Mouse (Mus musculus) kidney, embryonic 16.5 days (tissue): ENCODE data around the gene Mrpl51. TPM values are rescaled to one million over a fixed set of nuclear protein-coding genes. Genes with fewer than 3 reads are reported as not detected.

ENCODE experiments used
- ATAC-seq: fragments of 200-750 bp; cut with Nextera tagmentation; 2 replicates; pipeline ENCODE4 v1.8.0; 2017; ENCODE audit warnings: moderate TSS enrichment; ENCODE audit not compliant: low FRiP score, low TSS enrichment
- H3K27ac ChIP-seq: fragments of 300-500 bp; sonication (generic); 2 replicates; pipeline ENCODE4 v1.5.1; 2014; ENCODE audit warnings: low read length
- H3K27me3 ChIP-seq: fragments of 300-500 bp; sonication (generic); 2 replicates; pipeline ENCODE4 v1.6.1; 2014; ENCODE audit warnings: low read length, control low read depth, mixed read lengths; ENCODE audit not compliant: insufficient read depth
- H3K36me3 ChIP-seq: fragments of 300-500 bp; sonication (generic); 2 replicates; pipeline ENCODE4 v1.6.1; 2014; ENCODE audit warnings: low read length, control low read depth, mixed read lengths; ENCODE audit not compliant: insufficient read depth
- H3K4me1 ChIP-seq: fragments of 300-500 bp; sonication (generic); 2 replicates; pipeline ENCODE4 v1.6.1; 2014; ENCODE audit warnings: low read length, control low read depth, mixed read lengths; ENCODE audit not compliant: insufficient read depth
- H3K4me2 ChIP-seq: fragments of 300-500 bp; sonication (generic); replicated peaks from 2 replicates; pipeline ENCODE4 v1.6.1; 2014; ENCODE audit warnings: low read depth, low read length
- H3K4me3 ChIP-seq: fragments of 300-500 bp; sonication (generic); 2 replicates; pipeline ENCODE4 v1.5.1; 2014; ENCODE audit warnings: mild to moderate bottlenecking, low read length
- H3K9ac ChIP-seq: fragments of 300-500 bp; sonication (generic); replicated peaks from 2 replicates; pipeline ENCODE4 v1.6.1; 2014; ENCODE audit warnings: low read length
- H3K9me3 ChIP-seq: fragments of 300-500 bp; sonication (generic); 2 replicates; pipeline ENCODE4 v1.6.1; 2016; ENCODE audit warnings: low read length, control low read depth
- WGBS: fragments of 180-500 bp; shearing (Covaris S2); extraction: QIAGEN DNeasy Blood & Tissue Kit; methylation state at CpG from one replicate; pipeline ENCODE4 v1.1.7; 2014; 5-methylcytosine and 5-hydroxymethylcytosine counted together
- polyA plus RNA-seq: library from polyadenylated mRNA; unstranded; fragments of >200 nt; fragmentation: Nextera tagmentation; extraction: Ambion mirVana; gene quantifications from 2 replicates; pipeline ENCODE4 v1.2.1, GENCODE M21; 2015

Gene Mrpl51
- polyA plus RNA-seq: 213 and 228 TPM in 2 replicates

DNA sequence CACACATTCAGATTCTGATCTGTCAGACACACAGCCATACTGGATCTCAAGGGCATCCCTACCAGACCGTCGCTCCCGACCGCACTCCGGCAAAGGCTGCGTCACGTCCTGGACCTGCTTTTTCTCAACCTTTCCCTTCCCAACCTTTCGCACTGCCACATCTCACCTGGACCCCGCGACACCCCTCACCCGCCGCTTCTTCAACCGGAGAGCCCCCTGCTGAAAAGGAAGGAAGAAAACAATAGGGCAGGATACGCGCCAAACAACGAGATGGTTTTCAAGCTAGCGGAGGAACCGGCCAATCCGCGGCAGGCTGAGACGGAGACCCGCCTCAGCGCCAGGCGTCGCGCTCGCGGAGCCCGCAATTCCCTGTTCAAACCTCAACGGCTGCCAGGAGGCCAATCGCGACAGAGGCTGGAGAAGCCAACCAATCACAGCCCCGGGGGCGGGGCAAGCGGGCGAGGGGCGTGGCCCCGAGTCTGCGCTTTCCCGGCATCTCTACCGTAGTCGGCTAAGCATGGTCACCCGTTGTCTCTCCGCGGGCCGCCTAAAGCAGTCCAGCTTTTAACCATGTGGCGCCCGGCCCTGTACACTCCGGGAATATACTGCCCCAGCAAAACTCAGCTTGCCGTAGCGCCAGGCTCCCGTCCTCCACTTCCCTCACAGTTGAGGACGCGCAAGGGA lies at the start of gene Mrpl51, which contains the start of gene Ncapd2:
Mrpl51 (plus strand) TSS at position 470 of the 684 bp plus-strand sequence.
Ncapd2 (minus strand) TSS at position 370 of the 684 bp plus-strand sequence.
- Histone ChIP-seq H3K27ac (peak within 1 kb of the TSS; percentile 100), H3K27me3 (no peaks in the 10 kb centered on the region), H3K9me3 (no peaks in the 10 kb centered on the region), H3K9ac (peak within 1 kb of the TSS; percentile 92), H3K4me2 (peak within 1 kb of the TSS; percentile 87), H3K4me3 (peak within 1 kb of the TSS; percentile 77), H3K36me3 (peaks cover 44% of the 10 kb centered on the region), H3K4me1 (peaks cover 14% of the 10 kb centered on the region; the same call in 1 of the 2 replicates)
- ATAC-seq: peak; percentile 98
- under 1% methylated on average over 54 of the region's 54 CpGs for WGBS

DNA sequence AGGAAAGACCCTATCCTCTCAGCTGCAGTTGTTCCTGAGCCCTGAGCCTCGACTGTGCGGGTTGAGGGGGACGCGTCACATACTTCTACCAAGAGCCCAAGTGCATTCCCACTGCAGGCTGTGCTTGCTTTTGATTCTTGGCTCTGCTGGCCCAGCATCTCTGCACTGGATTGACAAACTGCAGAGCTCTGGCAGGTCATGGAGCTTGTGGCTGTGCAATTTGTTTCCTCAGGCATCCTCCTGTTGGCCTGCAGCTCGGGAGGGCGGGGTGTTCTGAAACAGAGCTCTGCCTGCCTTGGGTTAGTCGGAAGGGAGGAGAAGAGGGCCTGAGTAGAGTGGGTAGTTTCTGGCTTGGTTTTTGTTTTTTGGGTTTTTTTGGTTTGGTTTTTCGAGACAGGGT lies 49.2 kb upstream of the Mrpl51 start:
- H3K4me1 ChIP-seq: peaks cover 31% of the 10 kb centered on the region
- 96% methylated on average over 8 of the region's 8 CpGs for WGBS

DNA sequence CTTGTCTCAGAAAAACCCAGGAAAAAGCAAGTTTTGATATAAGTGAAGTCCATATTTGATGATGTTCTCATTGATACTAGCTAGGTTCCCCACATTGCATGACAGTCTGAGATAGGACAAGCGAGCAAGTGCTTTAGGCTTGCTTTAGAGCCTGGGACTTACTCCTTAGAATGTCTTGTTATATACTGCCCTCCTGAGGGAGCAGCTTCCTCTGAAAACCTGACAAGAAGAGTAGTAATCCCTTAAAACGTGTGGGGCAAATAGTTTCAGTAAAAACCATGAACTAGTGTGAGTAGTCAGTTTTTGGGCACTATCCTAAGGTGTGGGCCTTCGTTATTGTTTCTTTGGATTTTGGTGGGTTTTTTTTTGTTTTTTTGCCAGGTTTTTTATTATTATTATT lies 48.5 kb upstream of the Mrpl51 start:
- no peak for ATAC-seq
- no peaks in the 10 kb centered on the region for H3K9me3 ChIP-seq
- H3K27ac ChIP-seq: no peak overlapping the region
- H3K4me3 ChIP-seq: no peak overlapping the region
- 79% methylated on average over 3 of the region's 3 CpGs for WGBS
- H3K36me3 ChIP-seq: peaks cover 50% of the 10 kb centered on the region
- H3K27me3 ChIP-seq: no peaks in the 10 kb centered on the region
- no peak overlapping the region for H3K9ac ChIP-seq
- H3K4me1 ChIP-seq: peaks cover 37% of the 10 kb centered on the region
- H3K4me2 ChIP-seq: no peak overlapping the region

More for the DNA sequence above, 49.2 kb upstream of the Mrpl51 start:
- no peak overlapping the region for H3K4me3 ChIP-seq
- no peak overlapping the region for H3K9ac ChIP-seq
- H3K27me3 ChIP-seq: no peaks in the 10 kb centered on the region
- no peaks in the 10 kb centered on the region for H3K9me3 ChIP-seq
- no peak overlapping the region for H3K27ac ChIP-seq
- ATAC-seq: no peak
- peaks cover 55% of the 10 kb centered on the region for H3K36me3 ChIP-seq
- no peak overlapping the region for H3K4me2 ChIP-seq

DNA sequence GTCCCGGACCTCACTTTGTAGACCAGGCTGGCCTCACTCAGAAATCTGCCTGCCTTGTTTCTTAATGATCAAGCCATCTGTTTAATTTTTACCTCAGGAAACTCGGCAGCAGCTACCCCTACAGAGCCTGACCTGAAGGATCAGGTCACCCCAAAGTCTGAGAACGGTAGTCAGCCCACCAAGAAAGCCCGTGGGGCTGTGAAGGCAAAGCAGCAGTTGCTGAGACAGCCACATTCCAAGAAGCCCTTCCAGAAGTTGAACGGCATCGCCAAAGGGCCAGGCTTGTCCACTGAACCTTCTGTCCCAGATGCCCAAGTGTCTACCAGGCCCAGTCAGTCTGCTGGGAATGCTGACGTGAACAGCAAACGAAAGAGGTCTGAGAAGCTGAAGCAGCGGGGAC lies 47.7 kb upstream of the Mrpl51 start:
- WGBS: 76% methylated on average over 9 of the region's 9 CpGs
- no peak for ATAC-seq
- H3K36me3 ChIP-seq: peaks cover 46% of the 10 kb centered on the region
- no peak overlapping the region for H3K9ac ChIP-seq
- H3K4me2 ChIP-seq: no peak overlapping the region
- no peak overlapping the region for H3K4me3 ChIP-seq
- H3K27me3 ChIP-seq: no peaks in the 10 kb centered on the region
- H3K4me1 ChIP-seq: peaks cover 45% of the 10 kb centered on the region
- H3K9me3 ChIP-seq: no peaks in the 10 kb centered on the region
- H3K27ac ChIP-seq: no peak overlapping the region

DNA sequence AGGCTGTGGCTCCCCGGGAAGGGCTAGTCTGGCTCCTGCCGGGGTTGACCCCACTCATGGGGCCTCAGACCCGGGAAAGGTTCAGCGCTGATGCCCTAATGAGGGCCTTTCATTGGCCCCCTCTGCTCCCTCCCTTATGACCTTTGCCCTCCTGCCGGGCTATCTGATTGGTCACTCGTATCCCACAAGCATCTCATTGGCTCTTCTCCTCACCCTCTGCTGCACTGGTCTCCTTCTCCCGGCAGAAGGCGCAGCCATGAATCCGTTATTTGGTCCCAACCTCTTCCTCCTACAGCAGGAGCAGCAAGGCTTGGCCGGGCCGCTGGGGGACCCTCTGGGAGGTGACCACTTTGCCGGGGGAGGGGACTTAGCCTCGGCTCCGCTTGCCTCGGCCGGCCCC lies 46.6 kb upstream of the Mrpl51 start, which contains the start of gene Iffo1:
Iffo1 (plus strand) TSS at position 241 of the 400 bp plus-strand sequence.
- H3K9ac ChIP-seq: peak within 1 kb of the TSS; percentile 77
- H3K27me3 ChIP-seq: no peaks in the 10 kb centered on the region
- peaks cover 35% of the 10 kb centered on the region for H3K36me3 ChIP-seq
- WGBS: 0% methylated on average over 16 of the region's 16 CpGs
- H3K4me2 ChIP-seq: peak within 1 kb of the TSS; percentile 79
- H3K4me1 ChIP-seq: peaks cover 56% of the 10 kb centered on the region
- H3K4me3 ChIP-seq: peak within 1 kb of the TSS; percentile 68
- no peaks in the 10 kb centered on the region for H3K9me3 ChIP-seq
- ATAC-seq: peak; percentile 89
- peak within 1 kb of the TSS; percentile 83 for H3K27ac ChIP-seq

DNA sequence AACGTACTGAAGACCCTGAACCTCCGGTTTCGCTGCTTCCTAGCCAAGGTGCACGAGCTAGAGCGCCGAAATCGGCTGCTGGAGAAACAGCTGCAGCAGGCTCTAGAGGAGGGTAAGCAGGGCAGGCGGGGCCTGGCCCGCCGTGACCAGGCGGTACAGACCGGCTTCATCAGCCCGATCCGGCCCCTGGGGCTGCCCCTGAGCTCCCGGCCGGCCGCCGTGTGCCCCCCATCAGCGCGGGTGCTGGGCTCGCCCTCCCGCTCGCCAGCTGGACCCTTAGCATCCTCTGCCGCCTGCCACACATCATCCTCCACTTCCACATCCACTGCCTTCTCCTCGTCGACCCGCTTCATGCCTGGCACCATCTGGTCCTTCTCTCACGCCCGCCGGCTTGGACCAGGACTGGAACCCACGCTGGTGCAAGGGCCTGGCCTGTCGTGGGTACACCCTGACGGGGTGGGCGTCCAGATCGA lies 46.1 kb upstream of the Mrpl51 start:
- H3K4me2 ChIP-seq: peak overlapping the region; percentile 79
- H3K4me1 ChIP-seq: peaks cover 56% of the 10 kb centered on the region
- no peaks in the 10 kb centered on the region for H3K27me3 ChIP-seq
- 1% methylated on average over 34 of the region's 35 CpGs for WGBS
- H3K4me3 ChIP-seq: peak overlapping the region; percentile 68
- no peaks in the 10 kb centered on the region for H3K9me3 ChIP-seq
- H3K9ac ChIP-seq: peak overlapping the region; percentile 77
- H3K36me3 ChIP-seq: peaks cover 31% of the 10 kb centered on the region
- peak; percentile 66 for ATAC-seq
- H3K27ac ChIP-seq: peak overlapping the region; percentile 83

DNA sequence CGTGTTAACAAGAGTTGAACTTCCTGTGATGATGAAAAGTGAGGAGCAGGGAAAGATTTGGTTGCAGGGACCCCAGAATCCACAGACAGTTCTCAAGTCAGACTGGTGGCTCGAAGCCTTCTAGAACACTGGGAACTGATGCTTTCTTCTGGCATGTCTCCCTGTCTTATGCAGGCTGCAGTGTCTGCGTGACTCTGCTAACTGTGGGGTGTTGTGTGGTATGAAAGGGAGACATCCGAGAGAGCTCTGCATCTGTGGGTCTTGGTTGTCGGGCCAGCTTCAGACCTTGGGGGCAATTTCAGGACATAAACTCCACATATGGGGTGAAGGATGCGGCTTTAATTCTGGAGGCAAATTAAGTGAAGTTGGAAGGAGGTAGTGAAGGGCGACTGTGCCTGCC lies 45.5 kb upstream of the Mrpl51 start:
- 43% methylated on average over 7 of the region's 7 CpGs for WGBS
- Histone ChIP-seq H3K4me3 (peak overlapping the region; percentile 68), H3K27ac (no peak overlapping the region), H3K27me3 (no peaks in the 10 kb centered on the region), H3K36me3 (peaks cover 24% of the 10 kb centered on the region), H3K9ac (peak overlapping the region; percentile 77; the same call in 1 of the 2 replicates), H3K4me1 (peaks cover 56% of the 10 kb centered on the region), H3K9me3 (no peaks in the 10 kb centered on the region), H3K4me2 (peak overlapping the region; percentile 79)
- ATAC-seq: no peak

DNA sequence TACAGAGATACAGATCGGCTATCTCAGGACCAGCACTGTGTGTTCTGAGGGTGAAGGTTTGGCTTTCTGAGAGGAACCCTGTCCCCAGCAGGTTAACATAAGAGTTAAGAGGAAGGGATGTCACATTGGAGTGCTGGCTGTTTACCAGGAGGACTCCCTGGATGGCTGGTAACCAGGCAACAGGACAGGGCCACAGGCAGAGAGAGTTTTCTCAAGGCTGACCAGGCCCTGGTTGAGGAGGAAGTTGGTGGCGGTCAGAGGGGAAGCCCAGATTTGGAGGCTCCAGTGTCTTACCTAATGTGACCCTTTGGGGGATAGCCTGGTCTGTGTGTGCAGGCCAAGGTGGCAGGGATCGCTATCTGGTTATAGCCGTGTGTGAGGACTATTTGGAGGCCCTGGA lies 44.8 kb upstream of the Mrpl51 start:
- Histone ChIP-seq H3K27me3 (no peaks in the 10 kb centered on the region), H3K27ac (peak overlapping the region; percentile 76), H3K9me3 (no peaks in the 10 kb centered on the region), H3K9ac (peak overlapping the region; percentile 22; the same call in 1 of the 2 replicates), H3K4me3 (no peak overlapping the region), H3K36me3 (peaks cover 21% of the 10 kb centered on the region), H3K4me1 (peaks cover 56% of the 10 kb centered on the region), H3K4me2 (0 out of 2 replicates have a peak overlapping the region, but pooled peaks have one; percentile 79)
- ATAC-seq: no peak
- WGBS: 63% methylated on average over 4 of the region's 4 CpGs

DNA sequence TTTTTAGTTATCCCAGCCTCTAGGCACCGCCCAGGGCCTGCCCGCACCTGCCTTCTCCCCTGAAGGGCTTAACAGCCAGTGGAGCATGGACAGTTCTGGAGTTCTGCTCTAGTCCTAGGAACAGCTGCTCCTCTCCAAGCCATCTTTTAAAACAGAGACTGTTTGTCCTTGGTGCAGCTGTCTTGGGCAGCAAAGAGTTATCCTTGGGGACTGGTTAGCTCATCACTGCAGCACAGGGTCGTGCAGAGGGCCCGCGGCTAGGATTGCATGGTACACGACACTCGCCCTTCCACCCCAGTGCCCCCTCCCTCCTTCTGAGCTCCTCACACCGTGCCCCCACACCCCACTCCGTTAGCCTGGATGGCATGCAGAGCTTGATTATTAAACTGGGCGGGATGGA lies 44.3 kb upstream of the Mrpl51 start:
- 48% methylated on average over 10 of the region's 10 CpGs for WGBS
- no peak overlapping the region for H3K4me3 ChIP-seq
- H3K36me3 ChIP-seq: peaks cover 15% of the 10 kb centered on the region
- ATAC-seq: no peak
- H3K9ac ChIP-seq: peak overlapping the region; percentile 22; the same call in 1 of the 2 replicates
- no peaks in the 10 kb centered on the region for H3K27me3 ChIP-seq
- peak overlapping the region; percentile 76 for H3K27ac ChIP-seq
- no peaks in the 10 kb centered on the region for H3K9me3 ChIP-seq
- 0 out of 2 replicates have a peak overlapping the region, but pooled peaks have one; percentile 19 for H3K4me2 ChIP-seq
- H3K4me1 ChIP-seq: peaks cover 56% of the 10 kb centered on the region
